Mouse (Mus musculus): ENCODE measurements around the gene Basp1. TPM values are rescaled to one million over a fixed set of nuclear protein-coding genes. Genes with fewer than 3 reads are reported as not detected.

Gene Basp1
- polyA plus RNA-seq, 2 experiments, result 64.9 to 123 TPM

- Histone ChIP-seq H3K4me3 (replicated peaks; ENCODE audit: low read length) (no peak overlapping the region), H3K36me3 (ENCODE audit: control insufficient read depth, insufficient read depth, low read length) (no peaks in the 10 kb centered on the region), H3K27me3 (ENCODE audit: control insufficient read depth, insufficient read depth, low read length) (no peaks in the 10 kb centered on the region), H3K27ac (replicated peaks; ENCODE audit: low read depth, low read length) (no peak overlapping the region), H3K4me1 (ENCODE audit: control insufficient read depth, insufficient read depth, low read length) (no peaks in the 10 kb centered on the region), H3K4me2 (replicated peaks; ENCODE audit: low read depth, low read length, severe bottlenecking) (no peak overlapping the region), H3K9me3 (ENCODE audit: control insufficient read depth, low read length) (no peaks in the 10 kb centered on the region), H3K9ac (ENCODE audit: low read depth, low read length, severe bottlenecking) (no peak overlapping the region)
- ATAC-seq (ENCODE audit: low FRiP score, low read depth), result no peak
- no peak for TF ChIP-seq POLR2A (IDR thresholded peaks at IDR 0.05; ENCODE audit: borderline replicate concordance, extremely low read depth, insufficient read depth, insufficient read length)
- 81% methylated on average over 4 of the region's 4 CpGs for WGBS
- no peak for DNase-seq (ENCODE audit: low spot score)
Measured at GRCm38 (mm10) chr15:25330946-25331345, 82.6 kb downstream of the Basp1 start.

- H3K4me2 ChIP-seq (replicated peaks; ENCODE audit: low read depth, low read length, severe bottlenecking), result no peak overlapping the region
- ATAC-seq (ENCODE audit: low FRiP score, low read depth) (no peak), DNase-seq (ENCODE audit: low spot score) (peak; percentile 25)
- no peaks in the 10 kb centered on the region for H3K36me3 ChIP-seq (ENCODE audit: control insufficient read depth, insufficient read depth, low read length)
- H3K9ac ChIP-seq (ENCODE audit: low read depth, low read length, severe bottlenecking), result no peak overlapping the region
- no peak overlapping the region for H3K4me3 ChIP-seq (replicated peaks; ENCODE audit: low read length)
- no peak for TF ChIP-seq POLR2A (IDR thresholded peaks at IDR 0.05; ENCODE audit: borderline replicate concordance, extremely low read depth, insufficient read depth, insufficient read length)
- no peaks in the 10 kb centered on the region for H3K4me1 ChIP-seq (ENCODE audit: control insufficient read depth, insufficient read depth, low read length)
- H3K27ac ChIP-seq (replicated peaks; ENCODE audit: low read depth, low read length), result no peak overlapping the region
- no peaks in the 10 kb centered on the region for H3K27me3 ChIP-seq (ENCODE audit: control insufficient read depth, insufficient read depth, low read length)
- H3K9me3 ChIP-seq (ENCODE audit: control insufficient read depth, low read length), result no peaks in the 10 kb centered on the region
- 61% methylated on average over 2 of the region's 2 CpGs for WGBS
Measured at GRCm38 (mm10) chr15:25322601-25323000, 91.0 kb downstream of the Basp1 start.

- no peak overlapping the region for H3K27ac ChIP-seq (replicated peaks; ENCODE audit: low read depth, low read length)
- no peak overlapping the region for H3K4me2 ChIP-seq (replicated peaks; ENCODE audit: low read depth, low read length, severe bottlenecking)
- no peak overlapping the region for H3K9ac ChIP-seq (ENCODE audit: low read depth, low read length, severe bottlenecking)
- DNase-seq (ENCODE audit: low spot score) (no peak), ATAC-seq (ENCODE audit: low FRiP score, low read depth) (no peak)
- no peaks in the 10 kb centered on the region for H3K36me3 ChIP-seq (ENCODE audit: control insufficient read depth, insufficient read depth, low read length)
- H3K27me3 ChIP-seq (ENCODE audit: control insufficient read depth, insufficient read depth, low read length), result no peaks in the 10 kb centered on the region
- no peak overlapping the region for H3K4me3 ChIP-seq (replicated peaks; ENCODE audit: low read length)
- no peaks in the 10 kb centered on the region for H3K4me1 ChIP-seq (ENCODE audit: control insufficient read depth, insufficient read depth, low read length)
- no peaks in the 10 kb centered on the region for H3K9me3 ChIP-seq (ENCODE audit: control insufficient read depth, low read length)
- no peak for TF ChIP-seq POLR2A (IDR thresholded peaks at IDR 0.05; ENCODE audit: borderline replicate concordance, extremely low read depth, insufficient read depth, insufficient read length)
- WGBS, result 71% methylated on average over 3 of the region's 3 CpGs
Measured at GRCm38 (mm10) chr15:25322111-25322510, 91.5 kb downstream of the Basp1 start.

- WGBS, result 82% methylated on average over 4 of the region's 4 CpGs
Measured at GRCm38 (mm10) chr15:25321636-25322035, 91.9 kb downstream of the Basp1 start.

GRCm38 (mm10) chr15:25314471-25314870, 99.1 kb downstream of the Basp1 start:
- 85% methylated on average over 3 of the region's 3 CpGs for WGBS
- TF ChIP-seq POLR2A (IDR thresholded peaks at IDR 0.05; ENCODE audit: borderline replicate concordance, extremely low read depth, insufficient read depth, insufficient read length), result no peak

More at GRCm38 (mm10) chr15:25321636-25322035, 91.9 kb downstream of the Basp1 start:
- ATAC-seq (ENCODE audit: low FRiP score, low read depth) (no peak), DNase-seq (ENCODE audit: low spot score) (no peak)
- H3K27me3 ChIP-seq (ENCODE audit: control insufficient read depth, insufficient read depth, low read length), result no peaks in the 10 kb centered on the region
- no peak for TF ChIP-seq POLR2A (IDR thresholded peaks at IDR 0.05; ENCODE audit: borderline replicate concordance, extremely low read depth, insufficient read depth, insufficient read length)
- no peak overlapping the region for H3K9ac ChIP-seq (ENCODE audit: low read depth, low read length, severe bottlenecking)
- no peaks in the 10 kb centered on the region for H3K9me3 ChIP-seq (ENCODE audit: control insufficient read depth, low read length)
- no peaks in the 10 kb centered on the region for H3K4me1 ChIP-seq (ENCODE audit: control insufficient read depth, insufficient read depth, low read length)
- H3K4me3 ChIP-seq (replicated peaks; ENCODE audit: low read length), result no peak overlapping the region
- H3K36me3 ChIP-seq (ENCODE audit: control insufficient read depth, insufficient read depth, low read length), result no peaks in the 10 kb centered on the region
- no peak overlapping the region for H3K4me2 ChIP-seq (replicated peaks; ENCODE audit: low read depth, low read length, severe bottlenecking)
- no peak overlapping the region for H3K27ac ChIP-seq (replicated peaks; ENCODE audit: low read depth, low read length)

More at GRCm38 (mm10) chr15:25314471-25314870, 99.1 kb downstream of the Basp1 start:
- no peak overlapping the region for H3K9ac ChIP-seq (ENCODE audit: low read depth, low read length, severe bottlenecking)
- H3K27me3 ChIP-seq (ENCODE audit: control insufficient read depth, insufficient read depth, low read length), result no peaks in the 10 kb centered on the region
- no peaks in the 10 kb centered on the region for H3K9me3 ChIP-seq (ENCODE audit: control insufficient read depth, low read length)
- no peak overlapping the region for H3K27ac ChIP-seq (replicated peaks; ENCODE audit: low read depth, low read length)
- ATAC-seq (ENCODE audit: low FRiP score, low read depth) (no peak), DNase-seq (ENCODE audit: low spot score) (no peak)
- H3K36me3 ChIP-seq (ENCODE audit: control insufficient read depth, insufficient read depth, low read length), result no peaks in the 10 kb centered on the region
- H3K4me2 ChIP-seq (replicated peaks; ENCODE audit: low read depth, low read length, severe bottlenecking), result no peak overlapping the region
- no peaks in the 10 kb centered on the region for H3K4me1 ChIP-seq (ENCODE audit: control insufficient read depth, insufficient read depth, low read length)
- no peak overlapping the region for H3K4me3 ChIP-seq (replicated peaks; ENCODE audit: low read length)

Other genes starting within 250 kb of the Basp1 start
- gene Myo10, start 208.8 kb upstream of the Basp1 start, polyA plus RNA-seq (2012; rRNA removed), result 25.5 and 26.9 TPM in 2 replicates
- 28.8 and 34.2 TPM in 2 replicates for gene Myo10, start 208.8 kb upstream of the Basp1 start, polyA plus RNA-seq (2014; fragmentation: Nextera tagmentation; extraction: Ambion mirVana)

All from limb, embryonic 14.5 days (tissue).